Mouse (Mus musculus) heart, embryonic 13.5 days (tissue): ENCODE measurements at regions not wholly inside any gene's neighbourhood (a gene's known extent, or its start where the extent isn't known, plus 50 kb on each side); places are given as distances from the start of the nearest gene placed in this dataset.

Experiments
- ATAC-seq: fragments of 200-750 bp; cut with Nextera tagmentation; 2 replicates; pipeline ENCODE4 v1.8.0; 2017; ENCODE audit warnings: moderate TSS enrichment; ENCODE audit not compliant: insufficient number of reproducible peaks, low FRiP score, low TSS enrichment; ENCODE audit errors: extremely low read depth
- H3K27ac ChIP-seq: fragments of 300-500 bp; sonication (generic); replicated peaks from 2 replicates; pipeline ENCODE4 v1.5.1; 2015; ENCODE audit warnings: moderate library complexity, mild to moderate bottlenecking, inconsistent platforms
- H3K27me3 ChIP-seq: fragments of 300-500 bp; sonication (generic); replicated peaks from 2 replicates; pipeline ENCODE4 v1.6.1; 2015; ENCODE audit warnings: mild to moderate bottlenecking, inconsistent platforms
- H3K36me3 ChIP-seq: fragments of 300-500 bp; sonication (generic); 2 replicates; pipeline ENCODE4 v1.6.1; 2015; ENCODE audit warnings: mild to moderate bottlenecking, inconsistent platforms
- H3K4me1 ChIP-seq: fragments of 300-500 bp; sonication (generic); 2 replicates; pipeline ENCODE4 v1.6.1; 2015; ENCODE audit warnings: inconsistent platforms
- H3K4me2 ChIP-seq: fragments of 300-500 bp; sonication (generic); 2 replicates; pipeline ENCODE4 v1.6.1; 2015; ENCODE audit warnings: inconsistent platforms, mild to moderate bottlenecking, moderate library complexity
- H3K4me3 ChIP-seq: fragments of 300-500 bp; sonication (generic); 2 replicates; pipeline ENCODE4 v1.5.1; 2015; ENCODE audit warnings: moderate library complexity, mild to moderate bottlenecking, inconsistent platforms
- H3K9ac ChIP-seq: fragments of 300-500 bp; sonication (generic); 2 replicates; pipeline ENCODE4 v1.6.1; 2015; ENCODE audit warnings: inconsistent platforms, mild to moderate bottlenecking, moderate library complexity
- H3K9me3 ChIP-seq: fragments of 300-500 bp; sonication (generic); 2 replicates; pipeline ENCODE4 v1.6.1; 2016; ENCODE audit warnings: inconsistent platforms
- WGBS: fragments of 180-500 bp; shearing (Covaris S2); methylation state at CpG from one replicate; pipeline ENCODE4 v1.1.7; 2015; ENCODE audit warnings: mixed read lengths; 5-methylcytosine and 5-hydroxymethylcytosine counted together

- Histone ChIP-seq H3K9ac (no peak overlapping the region), H3K4me3 (no peak overlapping the region), H3K36me3 (no peaks in the 10 kb centered on the region), H3K27me3 (no peaks in the 10 kb centered on the region), H3K4me2 (no peak overlapping the region), H3K27ac (no peak overlapping the region), H3K4me1 (peaks cover 9% of the 10 kb centered on the region; the same call in 1 of the 2 replicates), H3K9me3 (no peaks in the 10 kb centered on the region; the same call in 1 of the 2 replicates)
- no peak for ATAC-seq
- WGBS = 71% methylated on average over 6 of the region's 6 CpGs
Observed at GRCm38 (mm10) chr12:52368034-52368433, 135.7 kb upstream of the Arhgap5 start.

- 78% methylated on average over 4 of the region's 4 CpGs for WGBS
- Histone ChIP-seq H3K27me3 (no peaks in the 10 kb centered on the region), H3K9me3 (no peaks in the 10 kb centered on the region; the same call in 1 of the 2 replicates), H3K4me2 (no peak overlapping the region), H3K27ac (no peak overlapping the region), H3K36me3 (no peaks in the 10 kb centered on the region), H3K9ac (no peak overlapping the region), H3K4me3 (no peak overlapping the region), H3K4me1 (peaks cover 9% of the 10 kb centered on the region; the same call in 1 of the 2 replicates)
- no peak for ATAC-seq
Observed at GRCm38 (mm10) chr12:52368466-52368865, 135.3 kb upstream of the Arhgap5 start.

- ATAC-seq = no peak
- 61% methylated on average over 12 of the region's 12 CpGs for WGBS
Observed at GRCm38 (mm10) chr12:52370153-52370710, 133.5 kb upstream of the Arhgap5 start.

GRCm38 (mm10) chr12:52375116-52375515 is 128.7 kb upstream of the Arhgap5 start:
- H3K27me3 ChIP-seq = no peaks in the 10 kb centered on the region
- 78% methylated on average over 4 of the region's 4 CpGs for WGBS
- ATAC-seq = no peak

More at GRCm38 (mm10) chr12:52370153-52370710, 133.5 kb upstream of the Arhgap5 start:
- Histone ChIP-seq H3K27ac (no peak overlapping the region), H3K27me3 (no peaks in the 10 kb centered on the region), H3K4me2 (no peak overlapping the region), H3K9ac (no peak overlapping the region), H3K4me1 (peaks cover 9% of the 10 kb centered on the region; the same call in 1 of the 2 replicates), H3K36me3 (no peaks in the 10 kb centered on the region), H3K4me3 (no peak overlapping the region), H3K9me3 (no peaks in the 10 kb centered on the region; the same call in 1 of the 2 replicates)

GRCm38 (mm10) chr12:52376692-52377462 is 126.9 kb upstream of the Arhgap5 start:
- no peaks in the 10 kb centered on the region for H3K9me3 ChIP-seq
- H3K9ac ChIP-seq = no peak overlapping the region
- no peak overlapping the region for H3K27ac ChIP-seq
- no peak for ATAC-seq
- H3K36me3 ChIP-seq = no peaks in the 10 kb centered on the region
- no peaks in the 10 kb centered on the region for H3K27me3 ChIP-seq
- no peak overlapping the region for H3K4me3 ChIP-seq
- 62% methylated on average over 10 of the region's 10 CpGs for WGBS
- H3K4me2 ChIP-seq = no peak overlapping the region
- H3K4me1 ChIP-seq = peaks cover 11% of the 10 kb centered on the region

More at GRCm38 (mm10) chr12:52375116-52375515, 128.7 kb upstream of the Arhgap5 start:
- Histone ChIP-seq H3K36me3 (no peaks in the 10 kb centered on the region), H3K4me3 (no peak overlapping the region), H3K9me3 (no peaks in the 10 kb centered on the region), H3K27ac (no peak overlapping the region), H3K9ac (no peak overlapping the region), H3K4me1 (peaks cover 9% of the 10 kb centered on the region), H3K4me2 (no peak overlapping the region)

- no peak for ATAC-seq
- 84% methylated on average over 2 of the region's 2 CpGs for WGBS
- H3K9ac ChIP-seq = no peak overlapping the region
- H3K27ac ChIP-seq = no peak overlapping the region
- no peaks in the 10 kb centered on the region for H3K9me3 ChIP-seq
- H3K4me3 ChIP-seq = no peak overlapping the region
- no peak overlapping the region for H3K4me2 ChIP-seq
- H3K36me3 ChIP-seq = no peaks in the 10 kb centered on the region
- no peaks in the 10 kb centered on the region for H3K27me3 ChIP-seq
- H3K4me1 ChIP-seq = peaks cover 17% of the 10 kb centered on the region
Observed at GRCm38 (mm10) chr12:52377463-52377848, 126.3 kb upstream of the Arhgap5 start.

- no peak for ATAC-seq
- WGBS = 82% methylated on average over 4 of the region's 4 CpGs
Observed at GRCm38 (mm10) chr12:52379245-52379644, 124.5 kb upstream of the Arhgap5 start.

GRCm38 (mm10) chr12:52379960-52380359 is 123.8 kb upstream of the Arhgap5 start:
- H3K4me1 ChIP-seq = peaks cover 26% of the 10 kb centered on the region
- H3K27ac ChIP-seq = no peak overlapping the region
- no peaks in the 10 kb centered on the region for H3K9me3 ChIP-seq
- 71% methylated on average over 5 of the region's 5 CpGs for WGBS
- H3K27me3 ChIP-seq = no peaks in the 10 kb centered on the region
- no peak overlapping the region for H3K9ac ChIP-seq
- no peaks in the 10 kb centered on the region for H3K36me3 ChIP-seq
- H3K4me2 ChIP-seq = no peak overlapping the region
- no peak for ATAC-seq
- H3K4me3 ChIP-seq = no peak overlapping the region

More at GRCm38 (mm10) chr12:52379245-52379644, 124.5 kb upstream of the Arhgap5 start:
- Histone ChIP-seq H3K36me3 (no peaks in the 10 kb centered on the region), H3K4me1 (peaks cover 26% of the 10 kb centered on the region), H3K9me3 (no peaks in the 10 kb centered on the region), H3K9ac (no peak overlapping the region), H3K27ac (no peak overlapping the region), H3K4me3 (no peak overlapping the region), H3K27me3 (no peaks in the 10 kb centered on the region), H3K4me2 (no peak overlapping the region)

- Histone ChIP-seq H3K36me3 (no peaks in the 10 kb centered on the region), H3K4me3 (no peak overlapping the region), H3K4me2 (no peak overlapping the region), H3K27me3 (no peaks in the 10 kb centered on the region), H3K27ac (0 out of 2 replicates have a peak overlapping the region, but pooled peaks have one; percentile 3), H3K9ac (no peak overlapping the region), H3K9me3 (no peaks in the 10 kb centered on the region), H3K4me1 (peaks cover 33% of the 10 kb centered on the region)
- ATAC-seq = no peak
- WGBS = 45% methylated on average over 18 of the region's 18 CpGs
Observed at GRCm38 (mm10) chr12:52381161-52381967, 122.4 kb upstream of the Arhgap5 start.

GRCm38 (mm10) chr12:52381968-52382325 is 121.8 kb upstream of the Arhgap5 start:
- H3K4me3 ChIP-seq = no peak overlapping the region
- ATAC-seq = no peak
- H3K27me3 ChIP-seq = no peaks in the 10 kb centered on the region
- H3K36me3 ChIP-seq = no peaks in the 10 kb centered on the region
- no peak overlapping the region for H3K9ac ChIP-seq
- peaks cover 30% of the 10 kb centered on the region for H3K4me1 ChIP-seq
- H3K4me2 ChIP-seq = no peak overlapping the region
- no peaks in the 10 kb centered on the region for H3K9me3 ChIP-seq
- 57% methylated on average over 1 of the region's 1 CpGs for WGBS
- H3K27ac ChIP-seq = 0 out of 2 replicates have a peak overlapping the region, but pooled peaks have one; percentile 3
